In the genomic region with DNA sequence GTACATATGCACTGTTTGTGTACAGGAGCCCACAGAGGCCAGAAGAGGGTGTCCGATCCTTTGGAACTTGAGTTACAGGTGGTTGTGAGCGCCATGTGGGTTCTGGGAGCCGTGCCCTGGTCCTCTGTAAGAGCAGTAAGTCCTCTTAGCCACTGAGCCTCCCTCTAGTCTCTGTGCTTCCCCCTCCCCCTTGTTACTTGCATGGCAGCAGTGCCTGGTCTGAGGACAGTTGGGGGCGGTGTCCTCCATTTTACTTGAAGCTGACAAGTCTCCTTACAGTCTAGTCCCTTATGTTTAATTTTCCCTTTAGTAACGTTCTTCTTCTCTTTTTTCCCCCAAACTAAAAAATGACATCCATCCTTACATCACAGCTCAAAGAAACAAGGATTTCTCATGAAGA, we compare ENCODE assay signal across 26 mouse cellular contexts. TPM values are rescaled to one million over a fixed set of nuclear protein-coding genes. Genes with fewer than 3 reads are reported as not detected.
DNase-seq lines count a peak whose midpoint lies in the region; ATAC-seq and TF ChIP-seq lines count a peak whose summit lies in the region.
"Had no signal": no experiment of that assay in that cellular context is flagged by ENCODE, and none has a peak within 500 bp of the region (broad histone marks: within the 10 kb centered on the region; RNA-seq: fewer than 3 reads in every experiment).

No protein-coding gene starts in this region.

- no peak for TF ChIP-seq POLR2A in ES-Bruce4 (IDR thresholded peaks at IDR 0.05; ENCODE audit: insufficient read depth, low read length)

- H3K9ac ChIP-seq in kidney, postnatal 0 days (ENCODE audit: low read depth, low read length) = no peak overlapping the region
- H3K9ac ChIP-seq in ES-Bruce4 (ENCODE audit: low read depth, poor library complexity, severe bottlenecking) = no peak overlapping the region
- H3K9ac ChIP-seq: embryonic facial prominence, embryonic 12.5 days; embryonic facial prominence, embryonic 15.5 days; heart, embryonic 13.5 days; hindbrain, embryonic 12.5 days; hindbrain, embryonic 15.5 days had no signal

- TF ChIP-seq CTCF in kidney, postnatal 0 days (IDR thresholded peaks at IDR 0.05; ENCODE audit: low read depth) = peak; percentile 7; the same call in 1 of the 2 replicates
- TF ChIP-seq CTCF in ES-Bruce4 (IDR thresholded peaks at IDR 0.05; ENCODE audit: low read depth, low read length) = peak; percentile 47

- no peak for ATAC-seq in kidney, postnatal 0 days (replicated peaks; ENCODE audit: low FRiP score, low read depth)
- ATAC-seq: CD4-positive, CD25-positive, alpha-beta regulatory T cell, adult 4 months; forebrain, embryonic 14.5 days had no signal

- no peak for DNase-seq in kidney, postnatal 0 days (ENCODE audit: low spot score)
- DNase-seq in kidney, postnatal 25 days = no peak
- DNase-seq in R1 (ENCODE audit: low read depth, low spot score) = peak; percentile 61
- no peak for DNase-seq in adrenal gland, adult (ENCODE audit: inconsistent age in 2 of 2, low spot score in 1 of 2)
- DNase-seq in hindbrain, embryonic 10.5 days (ENCODE audit: low spot score) = no peak
- DNase-seq in left cerebral cortex, postnatal 10 days (ENCODE audit: extremely low spot score in 1 of 2, low spot score in 2 of 2) = no peak
- DNase-seq: adrenal gland, adult 2 months; adrenal gland, postnatal 14 days; cerebellum, adult 11 months; cerebellum, adult 2 months; cerebellum, adult 9-11 months; cerebellum, postnatal 25 days; gastrocnemius, postnatal 10 days; gastrocnemius, postnatal 36 days; heart, adult 2 months; heart, postnatal 14 days; heart, postnatal 4 days had no signal

- no peaks in the 10 kb centered on the region for H3K36me3 ChIP-seq in kidney, postnatal 0 days (ENCODE audit: insufficient read depth, low read length)
- H3K36me3 ChIP-seq in ES-Bruce4 (ENCODE audit: control insufficient read depth, insufficient read depth, low read length, poor library complexity, severe bottlenecking) = no peaks in the 10 kb centered on the region
- H3K36me3 ChIP-seq in hindbrain, embryonic 10.5 days = no peaks in the 10 kb centered on the region
- H3K36me3 ChIP-seq: embryonic facial prominence, embryonic 15.5 days; hindbrain, embryonic 12.5 days; hindbrain, embryonic 15.5 days had no signal

- no peaks in the 10 kb centered on the region for H3K27me3 ChIP-seq in kidney, postnatal 0 days (ENCODE audit: insufficient read depth, low read length)
- no peaks in the 10 kb centered on the region for H3K27me3 ChIP-seq in ES-Bruce4 (ENCODE audit: control insufficient read depth, insufficient read depth, low read length, poor library complexity, severe bottlenecking)
- 0 out of 2 replicates have a peak, but pooled peaks cover 3% of the 10 kb centered on the region for H3K27me3 ChIP-seq in hindbrain, embryonic 10.5 days (ENCODE audit: insufficient read depth, poor library complexity, severe bottlenecking)
- H3K27me3 ChIP-seq: embryonic facial prominence, embryonic 12.5 days; embryonic facial prominence, embryonic 15.5 days; heart, embryonic 13.5 days; hindbrain, embryonic 12.5 days; hindbrain, embryonic 15.5 days had no signal

- no peak overlapping the region for H3K27ac ChIP-seq in kidney, postnatal 0 days
- H3K27ac ChIP-seq in ES-Bruce4 (ENCODE audit: insufficient read depth, low read length) = peak overlapping the region; percentile 8; the same call in 1 of the 2 replicates
- H3K27ac ChIP-seq in hindbrain, embryonic 10.5 days = no peak overlapping the region
- H3K27ac ChIP-seq: embryonic facial prominence, embryonic 12.5 days; embryonic facial prominence, embryonic 15.5 days; heart, adult 2 months; heart, embryonic 10.5 days; heart, embryonic 13.5 days; hindbrain, embryonic 12.5 days; hindbrain, embryonic 15.5 days had no signal

- H3K9me3 ChIP-seq in kidney, postnatal 0 days (replicated peaks; ENCODE audit: low read length) = no peaks in the 10 kb centered on the region
- no peaks in the 10 kb centered on the region for H3K9me3 ChIP-seq in ES-Bruce4 (replicated peaks; ENCODE audit: control insufficient read depth, insufficient read depth, low read length, poor library complexity, severe bottlenecking)
- H3K9me3 ChIP-seq in hindbrain, embryonic 10.5 days = no peaks in the 10 kb centered on the region
- H3K9me3 ChIP-seq: embryonic facial prominence, embryonic 12.5 days; embryonic facial prominence, embryonic 15.5 days; heart, embryonic 10.5 days; heart, embryonic 13.5 days; hindbrain, embryonic 12.5 days; hindbrain, embryonic 15.5 days had no signal

- H3K4me1 ChIP-seq in kidney, postnatal 0 days (replicated peaks; ENCODE audit: insufficient read depth, low read length) = peaks cover 10% of the 10 kb centered on the region; the same call in 1 of the 2 replicates
- peaks cover 5% of the 10 kb centered on the region for H3K4me1 ChIP-seq in ES-Bruce4 (ENCODE audit: control insufficient read depth, insufficient read depth, low read length)
- peaks cover 8% of the 10 kb centered on the region for H3K4me1 ChIP-seq in hindbrain, embryonic 10.5 days (replicated peaks)
- H3K4me1 ChIP-seq: hindbrain, embryonic 12.5 days; hindbrain, embryonic 15.5 days had no signal

- 0 out of 2 replicates have a peak, but pooled peaks have one; percentile 8 for TF ChIP-seq EP300 in ES-Bruce4 (IDR thresholded peaks at IDR 0.05; ENCODE audit: insufficient read depth, low read depth, low read length)

- WGBS in kidney, postnatal 0 days = 87% methylated on average over 5 of the region's 5 CpGs
- WGBS in hindbrain, embryonic 10.5 days = 81% methylated on average over 5 of the region's 5 CpGs

- intact Hi-C loops in left cerebral cortex, postnatal 10 days (cut with DNase I) = no loop called here

- no peak overlapping the region for H3K4me3 ChIP-seq in kidney, postnatal 0 days (replicated peaks; ENCODE audit: low read depth, low read length)
- no peak overlapping the region for H3K4me3 ChIP-seq in ES-Bruce4 (ENCODE audit: low read depth, low read length)
- H3K4me3 ChIP-seq in hindbrain, embryonic 10.5 days = no peak overlapping the region
- H3K4me3 ChIP-seq: embryonic facial prominence, embryonic 12.5 days; embryonic facial prominence, embryonic 15.5 days; heart, adult 2 months; heart, embryonic 10.5 days; heart, embryonic 13.5 days; hindbrain, embryonic 12.5 days; hindbrain, embryonic 15.5 days had no signal

- no peak overlapping the region for H3K4me2 ChIP-seq in kidney, postnatal 0 days (ENCODE audit: low read length)
- H3K4me2 ChIP-seq: embryonic facial prominence, embryonic 12.5 days; embryonic facial prominence, embryonic 15.5 days; heart, embryonic 13.5 days; hindbrain, embryonic 12.5 days; hindbrain, embryonic 15.5 days had no signal

RNA-seq across cellular contexts. Expression of a gene that starts 8.8 kb away (rescaled TPM):
- polyA plus RNA-seq in kidney, postnatal 0 days (2015; fragmentation: Nextera tagmentation; extraction: Ambion mirVana) = 29.8 and 34.5 TPM in 2 replicates
- 55.2 and 62.4 TPM in 2 replicates for polyA plus RNA-seq in ES-Bruce4 (2011; ENCODE audit: insufficient read depth, insufficient read length, low read depth, missing spikeins)
- polyA plus RNA-seq in hindbrain, embryonic 10.5 days (2016; fragmentation: Nextera tagmentation; extraction: Ambion mirVana) = 15.9 and 16.3 TPM in 2 replicates
- total RNA-seq in left cerebral cortex, postnatal 10 days (2021) = 10 to 100 TPM; 12.5 to 13.1 TPM
